Mouse (Mus musculus) brain, embryonic 14.5 days (tissue): ENCODE data around the gene Ccdc77. TPM values are rescaled to one million over a fixed set of nuclear protein-coding genes. Genes with fewer than 3 reads are reported as not detected.

Experiments used
- DNase-seq: peaks from one replicate; pipeline ENCODE4 v3.0.0-alpha.2; 2011; ENCODE audit warnings: low read depth
- CTCF ChIP-seq: fragments of 200-500 bp; IDR thresholded peaks from 2 replicates; pipeline ENCODE4 v1.5.1; 2012; ENCODE audit warnings: inconsistent platforms, mild to moderate bottlenecking, moderate library complexity, borderline replicate concordance; ENCODE audit not compliant: insufficient read depth, insufficient read length; ENCODE audit errors: extremely low read depth
- POLR2A ChIP-seq: fragments of 200-500 bp; IDR thresholded peaks from 2 replicates; pipeline ENCODE4 v1.6.1; 2012; ENCODE audit warnings: mild to moderate bottlenecking, inconsistent platforms, borderline replicate concordance; ENCODE audit not compliant: poor library complexity, insufficient read depth, insufficient read length, severe bottlenecking; ENCODE audit errors: extremely low read depth
- polyA plus RNA-seq: library from polyadenylated mRNA; depleted of rRNA; stranded (reverse); fragments of >200 nt; gene quantifications from 2 replicates; pipeline ENCODE4 v1.2.3, GENCODE M21; 2012; rRNA removed

The Ccdc77 gene
- polyA plus RNA-seq, 1 experiment = 10.2 TPM

DNA sequence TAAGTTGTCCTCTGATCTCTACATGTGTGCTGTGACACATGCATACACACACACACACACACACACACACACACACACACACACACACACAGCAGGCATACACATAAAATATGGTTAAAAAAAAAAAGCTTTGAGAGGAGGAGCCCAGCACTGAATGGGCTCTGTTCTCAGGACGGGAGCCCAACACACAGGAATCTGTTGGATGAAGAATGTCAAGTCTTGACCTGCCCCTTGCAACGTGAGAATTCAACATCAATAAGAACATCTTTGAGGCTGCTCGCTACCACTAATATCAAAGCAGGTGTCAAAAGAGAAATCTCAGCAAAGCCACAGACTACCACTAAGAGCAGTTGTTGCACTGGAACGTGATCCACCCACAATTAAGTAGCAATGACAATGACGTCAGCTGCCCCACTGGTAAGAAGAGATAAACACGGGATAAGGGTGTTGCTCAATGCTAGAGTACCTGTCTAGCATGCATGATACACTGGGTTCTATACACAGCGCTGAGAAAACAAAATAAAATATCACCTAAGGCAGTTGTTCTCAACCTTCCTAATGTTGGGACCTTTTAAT lies 87.2 kb downstream of the Ccdc77 start:
- no peak for DNase-seq
- no peak for TF ChIP-seq CTCF

DNA sequence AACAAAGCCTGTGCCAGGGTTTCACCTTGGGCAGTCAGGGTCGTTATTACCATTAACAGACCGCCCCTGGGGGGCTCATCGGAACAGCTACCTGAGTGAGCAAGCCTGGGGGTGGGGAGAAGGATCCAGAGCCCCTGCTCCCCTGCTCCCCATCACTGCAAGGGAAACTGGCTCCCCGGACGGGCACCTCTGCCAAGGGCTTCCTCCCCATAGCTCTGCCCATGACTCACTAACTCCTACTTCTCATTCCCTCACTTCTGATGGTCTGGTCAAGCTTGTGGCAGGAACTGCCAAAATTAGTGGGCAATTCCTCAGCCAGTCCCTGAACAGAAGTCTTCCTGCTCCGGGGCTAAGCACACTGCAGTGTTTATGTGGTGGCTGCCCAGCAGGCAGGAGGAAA lies 88.9 kb downstream of the Ccdc77 start:
- DNase-seq = no peak

GRCm38 (mm10) chr6:120274887-120275286 lies 89.3 kb downstream of the Ccdc77 start:
- no peak for TF ChIP-seq CTCF
- no peak for TF ChIP-seq POLR2A
- no peak for DNase-seq

More for the DNA sequence above, 88.9 kb downstream of the Ccdc77 start:
- TF ChIP-seq CTCF (no peak), POLR2A (no peak)

Other genes starting within 250 kb of the Ccdc77 start
- gene D330020A13Rik, start 70.0 kb downstream of the Ccdc77 start, polyA plus RNA-seq = 0.07 TPM in 1 of 2 replicates, not detected in the other
- gene B4galnt3, start 69.8 kb downstream of the Ccdc77 start, polyA plus RNA-seq = 0.29 and 0.63 TPM in 2 replicates
- gene Kdm5a, start 250 bp downstream of the Ccdc77 start, polyA plus RNA-seq = 10.7 and 15.3 TPM in 2 replicates
- 4.6 and 5.2 TPM in 2 replicates for gene Il17ra, start 98.9 kb upstream of the Ccdc77 start, polyA plus RNA-seq
- 13.5 and 15.6 TPM in 2 replicates for gene Tmem121b, start 129.4 kb upstream of the Ccdc77 start, polyA plus RNA-seq
- gene Hdhd5, start 166.9 kb upstream of the Ccdc77 start, polyA plus RNA-seq = 22.1 and 26.4 TPM in 2 replicates